Mouse (Mus musculus) neural tube, embryonic 15.5 days (tissue): ENCODE data around the gene Lpp. TPM values are rescaled to one million over a fixed set of nuclear protein-coding genes. Genes with fewer than 3 reads are reported as not detected.

Experiments used
- ATAC-seq: fragments of 200-750 bp; cut with Nextera tagmentation; 2 replicates; pipeline ENCODE4 v1.8.0; 2017; ENCODE audit warnings: mild to moderate bottlenecking, moderate TSS enrichment, moderate library complexity; ENCODE audit not compliant: low FRiP score
- H3K27ac ChIP-seq: fragments of 300-500 bp; sonication (generic); replicated peaks from 2 replicates; pipeline ENCODE4 v1.5.1; 2015; ENCODE audit warnings: mild to moderate bottlenecking, inconsistent platforms
- H3K27me3 ChIP-seq: fragments of 300-500 bp; sonication (generic); replicated peaks from 2 replicates; pipeline ENCODE4 v1.6.1; 2015; ENCODE audit warnings: inconsistent platforms
- H3K36me3 ChIP-seq: fragments of 300-500 bp; sonication (generic); 2 replicates; pipeline ENCODE4 v1.6.1; 2015; ENCODE audit warnings: inconsistent platforms
- H3K4me1 ChIP-seq: fragments of 300-500 bp; sonication (generic); 2 replicates; pipeline ENCODE4 v1.6.1; 2015; ENCODE audit warnings: inconsistent platforms
- H3K4me2 ChIP-seq: fragments of 300-500 bp; sonication (generic); 2 replicates; pipeline ENCODE4 v1.6.1; 2015; ENCODE audit warnings: inconsistent platforms, mild to moderate bottlenecking, moderate library complexity
- H3K4me3 ChIP-seq: fragments of 300-500 bp; sonication (generic); replicated peaks from 2 replicates; pipeline ENCODE4 v1.5.1; 2015; ENCODE audit warnings: mild to moderate bottlenecking, inconsistent platforms
- H3K9ac ChIP-seq: fragments of 300-500 bp; sonication (generic); replicated peaks from 2 replicates; pipeline ENCODE4 v1.6.1; 2015; ENCODE audit warnings: mild to moderate bottlenecking, inconsistent platforms
- H3K9me3 ChIP-seq: fragments of 300-500 bp; sonication (generic); replicated peaks from 2 replicates; pipeline ENCODE4 v1.6.1; 2016; ENCODE audit warnings: inconsistent platforms
- WGBS: fragments of 180-500 bp; shearing (Covaris S2); methylation state at CpG from one replicate; pipeline ENCODE4 v1.1.7; 2015; ENCODE audit warnings: mixed read lengths; 5-methylcytosine and 5-hydroxymethylcytosine counted together
- polyA plus RNA-seq: library from polyadenylated mRNA; unstranded; fragments of >200 nt; fragmentation: Nextera tagmentation; extraction: Ambion mirVana; gene quantifications from 2 replicates; pipeline ENCODE4 v1.2.1, GENCODE M21; 2015

Lpp gene
- polyA plus RNA-seq, 1 experiment from 2014 or later = 10.6 TPM

- 84% methylated on average over 6 of the region's 6 CpGs for WGBS
- Histone ChIP-seq H3K36me3 (no peaks in the 10 kb centered on the region), H3K27ac (no peak overlapping the region), H3K4me1 (peaks cover 15% of the 10 kb centered on the region; the same call in 1 of the 2 replicates), H3K9me3 (no peaks in the 10 kb centered on the region), H3K4me3 (no peak overlapping the region), H3K27me3 (no peaks in the 10 kb centered on the region), H3K9ac (no peak overlapping the region), H3K4me2 (no peak overlapping the region)
- ATAC-seq = no peak
Observed at GRCm38 (mm10) chr16:24474781-24475180, 81.5 kb downstream of the Lpp start.

GRCm38 (mm10) chr16:24475305-24475947, 82.1 kb downstream of the Lpp start:
- Histone ChIP-seq H3K27ac (no peak overlapping the region), H3K4me1 (peaks cover 15% of the 10 kb centered on the region; the same call in 1 of the 2 replicates), H3K9me3 (no peaks in the 10 kb centered on the region), H3K36me3 (no peaks in the 10 kb centered on the region), H3K27me3 (no peaks in the 10 kb centered on the region), H3K9ac (no peak overlapping the region), H3K4me3 (no peak overlapping the region), H3K4me2 (no peak overlapping the region)
- no peak for ATAC-seq
- WGBS = 73% methylated on average over 8 of the region's 8 CpGs

- Histone ChIP-seq H3K27ac (no peak overlapping the region), H3K4me3 (no peak overlapping the region), H3K27me3 (no peaks in the 10 kb centered on the region), H3K4me2 (no peak overlapping the region), H3K4me1 (peaks cover 15% of the 10 kb centered on the region; the same call in 1 of the 2 replicates), H3K9ac (no peak overlapping the region), H3K36me3 (no peaks in the 10 kb centered on the region), H3K9me3 (no peaks in the 10 kb centered on the region)
- no peak for ATAC-seq
- 38% methylated on average over 3 of the region's 3 CpGs for WGBS
Observed at GRCm38 (mm10) chr16:24476911-24477401, 83.6 kb downstream of the Lpp start.

- 74% methylated on average over 1 of the region's 1 CpGs for WGBS
- H3K4me3 ChIP-seq = no peak overlapping the region
- H3K27ac ChIP-seq = no peak overlapping the region
- no peaks in the 10 kb centered on the region for H3K27me3 ChIP-seq
- H3K9me3 ChIP-seq = no peaks in the 10 kb centered on the region
- ATAC-seq = no peak
- no peak overlapping the region for H3K9ac ChIP-seq
- H3K36me3 ChIP-seq = no peaks in the 10 kb centered on the region
- H3K4me2 ChIP-seq = no peak overlapping the region
- H3K4me1 ChIP-seq = peaks cover 15% of the 10 kb centered on the region; the same call in 1 of the 2 replicates
Observed at GRCm38 (mm10) chr16:24478006-24478405, 84.7 kb downstream of the Lpp start.

GRCm38 (mm10) chr16:24478851-24479250, 85.5 kb downstream of the Lpp start:
- peaks cover 15% of the 10 kb centered on the region; the same call in 1 of the 2 replicates for H3K4me1 ChIP-seq
- no peaks in the 10 kb centered on the region for H3K27me3 ChIP-seq
- H3K9ac ChIP-seq = no peak overlapping the region
- H3K4me2 ChIP-seq = no peak overlapping the region
- H3K4me3 ChIP-seq = no peak overlapping the region
- no peak overlapping the region for H3K27ac ChIP-seq
- WGBS = 90% methylated on average over 4 of the region's 4 CpGs
- no peaks in the 10 kb centered on the region for H3K9me3 ChIP-seq
- ATAC-seq = no peak
- no peaks in the 10 kb centered on the region for H3K36me3 ChIP-seq

GRCm38 (mm10) chr16:24482648-24483047, 89.3 kb downstream of the Lpp start:
- Histone ChIP-seq H3K27ac (no peak overlapping the region), H3K4me2 (no peak overlapping the region), H3K9me3 (no peaks in the 10 kb centered on the region), H3K27me3 (no peaks in the 10 kb centered on the region), H3K9ac (no peak overlapping the region), H3K36me3 (no peaks in the 10 kb centered on the region), H3K4me1 (0 out of 2 replicates have a peak, but pooled peaks cover 2% of the 10 kb centered on the region), H3K4me3 (no peak overlapping the region)
- ATAC-seq = no peak
- 96% methylated on average over 6 of the region's 6 CpGs for WGBS

- Histone ChIP-seq H3K9ac (no peak overlapping the region), H3K36me3 (no peaks in the 10 kb centered on the region), H3K4me1 (0 out of 2 replicates have a peak, but pooled peaks cover 3% of the 10 kb centered on the region), H3K27ac (no peak overlapping the region), H3K4me2 (no peak overlapping the region), H3K9me3 (no peaks in the 10 kb centered on the region), H3K4me3 (no peak overlapping the region), H3K27me3 (no peaks in the 10 kb centered on the region)
- WGBS = 87% methylated on average over 13 of the region's 13 CpGs
- ATAC-seq = no peak
Observed at GRCm38 (mm10) chr16:24483527-24484101, 90.3 kb downstream of the Lpp start.

- Histone ChIP-seq H3K4me2 (no peak overlapping the region), H3K9me3 (no peaks in the 10 kb centered on the region), H3K4me3 (no peak overlapping the region), H3K36me3 (no peaks in the 10 kb centered on the region), H3K4me1 (peaks cover 25% of the 10 kb centered on the region), H3K9ac (no peak overlapping the region), H3K27me3 (no peaks in the 10 kb centered on the region), H3K27ac (peak overlapping the region; percentile 58; the same call in 1 of the 2 replicates)
- WGBS = 44% methylated on average over 6 of the region's 6 CpGs
- ATAC-seq = no peak
Observed at GRCm38 (mm10) chr16:24487782-24488241, 94.5 kb downstream of the Lpp start.

GRCm38 (mm10) chr16:24489516-24490285, 96.4 kb downstream of the Lpp start:
- ATAC-seq = no peak
- H3K36me3 ChIP-seq = no peaks in the 10 kb centered on the region
- no peak overlapping the region for H3K9ac ChIP-seq
- no peak overlapping the region for H3K4me2 ChIP-seq
- no peaks in the 10 kb centered on the region for H3K9me3 ChIP-seq
- WGBS = 83% methylated on average over 8 of the region's 8 CpGs
- H3K27ac ChIP-seq = no peak overlapping the region
- no peaks in the 10 kb centered on the region for H3K27me3 ChIP-seq
- H3K4me3 ChIP-seq = no peak overlapping the region
- peaks cover 27% of the 10 kb centered on the region for H3K4me1 ChIP-seq

- no peak overlapping the region for H3K9ac ChIP-seq
- peaks cover 36% of the 10 kb centered on the region for H3K4me1 ChIP-seq
- WGBS = 34% methylated on average over 18 of the region's 18 CpGs
- H3K27me3 ChIP-seq = no peaks in the 10 kb centered on the region
- no peak overlapping the region for H3K4me2 ChIP-seq
- H3K36me3 ChIP-seq = no peaks in the 10 kb centered on the region
- peak overlapping the region; percentile 63 for H3K27ac ChIP-seq
- H3K9me3 ChIP-seq = no peaks in the 10 kb centered on the region
- 0 out of 2 replicates have a peak, but pooled peaks have one; percentile 48 for ATAC-seq
- H3K4me3 ChIP-seq = no peak overlapping the region
Observed at GRCm38 (mm10) chr16:24490751-24491485, 97.6 kb downstream of the Lpp start.

- H3K9ac ChIP-seq = no peak overlapping the region
- WGBS = 74% methylated on average over 2 of the region's 2 CpGs
Observed at GRCm38 (mm10) chr16:24491486-24491758, 98.1 kb downstream of the Lpp start.

More at GRCm38 (mm10) chr16:24491486-24491758, 98.1 kb downstream of the Lpp start:
- Histone ChIP-seq H3K4me2 (no peak overlapping the region), H3K27ac (peak overlapping the region; percentile 63; the same call in 1 of the 2 replicates), H3K4me1 (peaks cover 36% of the 10 kb centered on the region), H3K36me3 (no peaks in the 10 kb centered on the region), H3K4me3 (no peak overlapping the region), H3K9me3 (no peaks in the 10 kb centered on the region), H3K27me3 (no peaks in the 10 kb centered on the region)
- no peak for ATAC-seq
